Mouse (Mus musculus) lung, postnatal 25 days (tissue): ENCODE data around the gene Gm38100.

Source experiments
- DNase-seq: peaks from one replicate; pipeline ENCODE4 v3.0.0; 2022; ENCODE audit warnings: low spot score

Gm38100 gene

GRCm38 (mm10) chr1:175920029-175920428, at the start of gene Gm38100:
Gene Gm38100 (plus strand): TSS chr1:175920329.
- no peak for DNase-seq

GRCm38 (mm10) chr1:175870716-175871115, 49.4 kb upstream of the Gm38100 start:
- DNase-seq, result no peak

- no peak for DNase-seq
These were observed 47.9 kb upstream of the Gm38100 start for GRCm38 (mm10) chr1:175872028-175872816.

GRCm38 (mm10) chr1:175880453-175881296, 39.5 kb upstream of the Gm38100 start, which contains the start of gene Exo1:
Gene Exo1 (plus strand): TSS chr1:175880581.
- DNase-seq, result peak; percentile 85

GRCm38 (mm10) chr1:175883398-175883797, 36.7 kb upstream of the Gm38100 start:
- no peak for DNase-seq

- no peak for DNase-seq
These were observed 26.9 kb upstream of the Gm38100 start for GRCm38 (mm10) chr1:175893263-175893662.

- peak; percentile 72 for DNase-seq
These were observed 26.4 kb upstream of the Gm38100 start for GRCm38 (mm10) chr1:175893726-175894125.

- DNase-seq, result no peak
These were observed 8.9 kb upstream of the Gm38100 start for GRCm38 (mm10) chr1:175911207-175911606.

GRCm38 (mm10) chr1:175912038-175912437, 8.1 kb upstream of the Gm38100 start:
- no peak for DNase-seq

- DNase-seq, result no peak
These were observed 6.3 kb upstream of the Gm38100 start for GRCm38 (mm10) chr1:175913728-175914303.

- no peak for DNase-seq
These were observed 962 bp downstream of the Gm38100 start for GRCm38 (mm10) chr1:175921091-175921490.

GRCm38 (mm10) chr1:175923848-175924787, 4.0 kb downstream of the Gm38100 start:
- DNase-seq, result peak; percentile 68

GRCm38 (mm10) chr1:175931391-175931790, 11.3 kb downstream of the Gm38100 start:
- DNase-seq, result no peak

- DNase-seq, result peak; percentile 52
These were observed 16.2 kb downstream of the Gm38100 start for GRCm38 (mm10) chr1:175936282-175936737.

- DNase-seq, result no peak
These were observed 18.6 kb downstream of the Gm38100 start for GRCm38 (mm10) chr1:175938731-175939130.

GRCm38 (mm10) chr1:175943168-175943567, 23.0 kb downstream of the Gm38100 start:
- DNase-seq, result no peak

- DNase-seq, result no peak
These were observed 26.7 kb downstream of the Gm38100 start for GRCm38 (mm10) chr1:175946718-175947315.

- DNase-seq, result no peak
These were observed 30.3 kb downstream of the Gm38100 start for GRCm38 (mm10) chr1:175950421-175950820.

GRCm38 (mm10) chr1:175950851-175951250, 30.7 kb downstream of the Gm38100 start:
- DNase-seq, result no peak

GRCm38 (mm10) chr1:175961786-175962185, 41.7 kb downstream of the Gm38100 start:
- no peak for DNase-seq
